Mouse (Mus musculus) 416B (cell line): ENCODE results near the gene Gm47791.

Source experiments
- DNase-seq: peaks from one replicate; pipeline ENCODE4 v3.0.0; 2011; ENCODE audit warnings: low read depth

The Gm47791 gene

GRCm38 (mm10) chr1:82787414-82787813, 16.4 kb upstream of the Gm47791 start:
- DNase-seq, result peak; percentile 66

GRCm38 (mm10) chr1:82785546-82785945, 14.5 kb upstream of the Gm47791 start:
- DNase-seq, result no peak

- no peak for DNase-seq
Observed at GRCm38 (mm10) chr1:82783559-82783958, 12.5 kb upstream of the Gm47791 start.

GRCm38 (mm10) chr1:82779388-82779966, 8.4 kb upstream of the Gm47791 start:
- DNase-seq, result no peak

GRCm38 (mm10) chr1:82775293-82775692, 4.2 kb upstream of the Gm47791 start:
- DNase-seq, result no peak

- no peak for DNase-seq
Observed at GRCm38 (mm10) chr1:82773208-82773607, 2.2 kb upstream of the Gm47791 start.

GRCm38 (mm10) chr1:82772428-82772827, 1.4 kb upstream of the Gm47791 start:
- no peak for DNase-seq

- no peak for DNase-seq
Observed at GRCm38 (mm10) chr1:82768269-82768668, 2.8 kb downstream of the Gm47791 start, which contains the start of gene Tm4sf20. Tm4sf20 (minus strand) TSS chr1:82768461.

GRCm38 (mm10) chr1:82766641-82767040, 4.4 kb downstream of the Gm47791 start:
- no peak for DNase-seq

GRCm38 (mm10) chr1:82766227-82766626, 4.8 kb downstream of the Gm47791 start:
- DNase-seq, result no peak

- no peak for DNase-seq
Observed at GRCm38 (mm10) chr1:82762274-82762673, 8.8 kb downstream of the Gm47791 start.

- DNase-seq, result peak; percentile 61
Observed at GRCm38 (mm10) chr1:82761454-82762169, 9.4 kb downstream of the Gm47791 start.

- peak; percentile 50 for DNase-seq
Observed at GRCm38 (mm10) chr1:82759520-82759919, 11.5 kb downstream of the Gm47791 start.

GRCm38 (mm10) chr1:82747714-82748452, 23.2 kb downstream of the Gm47791 start:
- DNase-seq, result no peak

- DNase-seq, result no peak
Observed at GRCm38 (mm10) chr1:82746408-82746807, 24.6 kb downstream of the Gm47791 start.

- DNase-seq, result no peak
Observed at GRCm38 (mm10) chr1:82743962-82744361, 27.1 kb downstream of the Gm47791 start.

- no peak for DNase-seq
Observed at GRCm38 (mm10) chr1:82741539-82741938, 29.5 kb downstream of the Gm47791 start.

- no peak for DNase-seq
Observed at GRCm38 (mm10) chr1:82738066-82738465, 33.0 kb downstream of the Gm47791 start.

GRCm38 (mm10) chr1:82733357-82733756, 37.7 kb downstream of the Gm47791 start:
- no peak for DNase-seq

- no peak for DNase-seq
Observed at GRCm38 (mm10) chr1:82726482-82726881, 44.6 kb downstream of the Gm47791 start.

GRCm38 (mm10) chr1:82725875-82726185, 45.2 kb downstream of the Gm47791 start:
- peak; percentile 17 for DNase-seq

- peak; percentile 5 for DNase-seq
Observed at GRCm38 (mm10) chr1:82725026-82725874, 45.8 kb downstream of the Gm47791 start.
